ENCODE assay signal across 11 mouse cellular contexts in the genomic region with DNA sequence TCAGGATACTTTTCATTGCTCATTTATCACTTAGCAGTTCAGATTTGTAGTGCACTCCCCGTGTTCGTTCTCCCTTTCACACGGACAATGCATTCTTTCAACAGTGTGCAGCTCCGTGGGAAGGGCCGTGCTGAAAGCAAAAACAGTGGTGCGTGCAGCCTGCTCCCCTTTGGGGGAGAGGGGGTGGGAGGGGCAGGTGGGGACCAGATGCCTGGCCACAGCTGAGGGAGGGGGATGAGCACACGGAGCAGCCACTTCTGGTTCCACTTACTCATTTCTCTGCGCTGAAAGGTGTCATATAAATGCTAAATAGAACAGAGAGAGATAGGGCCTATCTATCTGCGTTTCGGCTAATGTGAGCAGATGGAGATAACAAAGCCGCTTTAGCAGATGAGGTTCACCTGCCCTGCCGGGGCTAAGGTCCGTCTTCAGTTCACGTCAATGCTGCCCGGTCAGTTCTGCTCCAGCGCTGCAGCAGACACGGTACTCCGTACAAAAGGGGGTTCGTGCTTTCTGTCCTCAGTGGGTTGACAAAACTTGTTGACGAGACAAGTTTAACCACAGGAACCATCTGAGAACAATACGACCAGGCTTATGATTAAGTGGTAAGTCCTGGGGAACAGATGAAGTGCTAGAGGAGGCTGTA.
DNase-seq lines count a peak whose midpoint lies in the region; ATAC-seq lines count a peak whose summit lies in the region.
"Had no signal": no experiment of that assay in that cellular context is flagged by ENCODE, and none has a peak within 500 bp of the region (broad histone marks: within the 10 kb centered on the region; RNA-seq: fewer than 3 reads in every experiment).

No protein-coding gene starts in this region.

- peak; percentile 60; the same call in 1 of the 2 replicates for ATAC-seq in kidney, embryonic 14.5 days (ENCODE audit: low FRiP score, low TSS enrichment)
- peak; percentile 76; the same call in 1 of the 2 replicates for ATAC-seq in embryonic facial prominence, embryonic 12.5 days (ENCODE audit: insufficient number of reproducible peaks, insufficient read depth, low FRiP score, low TSS enrichment)
- ATAC-seq in hindbrain, embryonic 14.5 days (ENCODE audit: low FRiP score) = peak; percentile 37; the same call in 1 of the 2 replicates
- peak; percentile 52; the same call in 1 of the 2 replicates for ATAC-seq in neural tube, embryonic 13.5 days (ENCODE audit: low read depth)

- no peaks in the 10 kb centered on the region for H3K27me3 ChIP-seq in kidney, embryonic 14.5 days (ENCODE audit: control insufficient read depth, insufficient read depth, low read length)
- no peaks in the 10 kb centered on the region for H3K27me3 ChIP-seq in embryonic facial prominence, embryonic 12.5 days
- no peaks in the 10 kb centered on the region for H3K27me3 ChIP-seq in hindbrain, embryonic 14.5 days (ENCODE audit: control insufficient read depth, insufficient read depth, low read length)
- H3K27me3 ChIP-seq in neural tube, embryonic 13.5 days = no peaks in the 10 kb centered on the region

- H3K4me2 ChIP-seq in kidney, embryonic 14.5 days (replicated peaks; ENCODE audit: low read depth, low read length) = no peak overlapping the region; the same call in 1 of the 2 replicates
- H3K4me2 ChIP-seq in embryonic facial prominence, embryonic 12.5 days (replicated peaks) = peak overlapping the region; percentile 26; the same call in 1 of the 2 replicates
- H3K4me2 ChIP-seq in hindbrain, embryonic 14.5 days (replicated peaks) = 0 out of 2 replicates have a peak overlapping the region, but pooled peaks have one; percentile 9
- H3K4me2 ChIP-seq in neural tube, embryonic 13.5 days = peak overlapping the region; percentile 37
- H3K4me2 ChIP-seq: liver, embryonic 13.5 days had no signal

- no peaks in the 10 kb centered on the region for H3K36me3 ChIP-seq in kidney, embryonic 14.5 days (ENCODE audit: control insufficient read depth, insufficient read depth, low read length)
- H3K36me3 ChIP-seq in embryonic facial prominence, embryonic 12.5 days = no peaks in the 10 kb centered on the region
- H3K36me3 ChIP-seq in hindbrain, embryonic 14.5 days (replicated peaks; ENCODE audit: control insufficient read depth, insufficient read depth) = no peaks in the 10 kb centered on the region
- H3K36me3 ChIP-seq in neural tube, embryonic 13.5 days = no peaks in the 10 kb centered on the region
- H3K36me3 ChIP-seq: liver, embryonic 13.5 days had no signal

- H3K4me1 ChIP-seq in kidney, embryonic 14.5 days (ENCODE audit: control insufficient read depth, insufficient read depth, low read length) = peaks cover 20% of the 10 kb centered on the region; the same call in 1 of the 2 replicates
- peaks cover 23% of the 10 kb centered on the region for H3K4me1 ChIP-seq in embryonic facial prominence, embryonic 12.5 days
- H3K4me1 ChIP-seq in hindbrain, embryonic 14.5 days (replicated peaks; ENCODE audit: control insufficient read depth, insufficient read depth, low read length) = 0 out of 2 replicates have a peak, but pooled peaks cover 5% of the 10 kb centered on the region
- peaks cover 19% of the 10 kb centered on the region for H3K4me1 ChIP-seq in neural tube, embryonic 13.5 days (replicated peaks)

- H3K27ac ChIP-seq in kidney, embryonic 14.5 days (ENCODE audit: low read depth, low read length) = no peak overlapping the region
- H3K27ac ChIP-seq in embryonic facial prominence, embryonic 12.5 days = peak overlapping the region; percentile 25; the same call in 1 of the 2 replicates
- no peak overlapping the region for H3K27ac ChIP-seq in hindbrain, embryonic 14.5 days
- H3K27ac ChIP-seq in neural tube, embryonic 13.5 days (replicated peaks) = peak overlapping the region; percentile 38; the same call in 1 of the 2 replicates
- H3K27ac ChIP-seq: liver, embryonic 13.5 days had no signal

- H3K9me3 ChIP-seq in kidney, embryonic 14.5 days (ENCODE audit: control insufficient read depth, low read length) = no peaks in the 10 kb centered on the region
- H3K9me3 ChIP-seq in embryonic facial prominence, embryonic 12.5 days = no peaks in the 10 kb centered on the region
- H3K9me3 ChIP-seq in hindbrain, embryonic 14.5 days (ENCODE audit: control insufficient read depth, low read length) = no peaks in the 10 kb centered on the region
- H3K9me3 ChIP-seq in neural tube, embryonic 13.5 days = no peaks in the 10 kb centered on the region
- H3K9me3 ChIP-seq: liver, embryonic 13.5 days had no signal

- WGBS in kidney, embryonic 14.5 days = 50% methylated on average over 21 of the region's 21 CpGs
- WGBS in embryonic facial prominence, embryonic 12.5 days = 51% methylated on average over 21 of the region's 21 CpGs
- 29% methylated on average over 21 of the region's 21 CpGs for WGBS in hindbrain, embryonic 14.5 days
- WGBS in neural tube, embryonic 13.5 days = 37% methylated on average over 21 of the region's 21 CpGs

- H3K9ac ChIP-seq in kidney, embryonic 14.5 days (ENCODE audit: low read depth, low read length) = no peak overlapping the region
- no peak overlapping the region for H3K9ac ChIP-seq in embryonic facial prominence, embryonic 12.5 days
- no peak overlapping the region for H3K9ac ChIP-seq in hindbrain, embryonic 14.5 days
- no peak overlapping the region; the same call in 1 of the 2 replicates for H3K9ac ChIP-seq in neural tube, embryonic 13.5 days
- H3K9ac ChIP-seq: liver, embryonic 13.5 days had no signal

- H3K4me3 ChIP-seq in kidney, embryonic 14.5 days (ENCODE audit: low read length) = no peak overlapping the region
- no peak overlapping the region for H3K4me3 ChIP-seq in embryonic facial prominence, embryonic 12.5 days
- no peak overlapping the region for H3K4me3 ChIP-seq in hindbrain, embryonic 14.5 days (replicated peaks; ENCODE audit: low read length)
- H3K4me3 ChIP-seq in neural tube, embryonic 13.5 days = no peak overlapping the region
- H3K4me3 ChIP-seq: liver, embryonic 13.5 days had no signal

- DNase-seq in kidney, adult 11 months = no peak
- no peak for DNase-seq in hindbrain, embryonic 14.5 days (ENCODE audit: low spot score)
- DNase-seq in lung, adult 18-20 months = no peak
- DNase-seq in urinary bladder, postnatal 14 days (ENCODE audit: low spot score) = no peak
- DNase-seq: cerebellum, postnatal 36 days; gastrocnemius, postnatal 25 days; liver, embryonic 13.5 days; thymus, postnatal 14 days had no signal

Comparison
In these comparisons a context has a peak if more than half of its experiments do, and no peak if none do; other contexts are left out.
1. H3K27ac ChIP-seq: peak in embryonic facial prominence, embryonic 12.5 days (single experiment) and neural tube, embryonic 13.5 days (single experiment); none in kidney, embryonic 14.5 days (single experiment) and hindbrain, embryonic 14.5 days (single experiment).
2. Peak in every context shown above with its lines, with median percentiles within 50 percentile points of each other: ATAC-seq.